Comparison of ENCODE assay signal across 8 mouse cellular contexts in the genomic region with DNA sequence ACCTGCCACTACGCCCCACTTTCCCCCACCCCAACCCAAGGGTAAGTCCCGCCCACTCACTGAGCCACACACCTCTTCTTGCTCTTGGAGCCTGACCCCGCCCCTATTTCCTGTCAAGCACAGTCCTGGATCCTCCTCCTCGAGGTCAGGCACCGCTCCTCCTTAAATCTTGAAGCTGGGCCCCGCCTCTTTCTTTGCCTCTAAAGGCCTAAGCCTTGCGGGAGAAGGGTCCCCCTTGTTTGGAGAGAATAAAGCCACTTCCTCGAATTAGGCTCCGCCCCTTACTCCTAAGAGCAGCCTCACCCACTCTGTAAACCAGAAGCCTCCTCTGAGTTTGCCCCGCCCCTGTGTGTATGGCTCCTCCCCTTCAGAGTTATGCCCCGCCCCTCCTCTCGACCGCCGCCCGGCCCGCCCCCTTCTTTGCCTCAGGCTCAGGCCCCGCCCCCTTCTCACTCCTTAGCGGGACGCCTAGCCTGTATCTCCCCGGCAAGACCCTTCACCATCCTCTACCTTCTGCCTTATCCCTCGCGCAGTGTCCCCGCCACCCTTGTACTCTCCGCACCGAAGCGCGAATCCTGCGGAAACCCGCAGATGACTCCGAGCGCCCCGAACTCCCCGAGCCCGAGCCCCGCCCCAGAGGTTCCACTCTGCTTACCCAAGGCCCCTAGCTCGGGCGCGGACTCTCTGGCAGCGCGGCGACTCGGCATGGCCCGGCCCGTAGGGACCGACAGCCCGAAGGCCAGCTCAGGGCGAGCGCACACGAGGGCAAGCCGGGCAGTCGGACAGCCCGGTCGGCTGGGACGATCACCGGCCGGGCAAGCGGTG. TPM values are rescaled to one million over a fixed set of nuclear protein-coding genes. Genes with fewer than 3 reads are reported as not detected.
DNase-seq lines count a peak whose midpoint lies in the region; ATAC-seq lines count a peak whose summit lies in the region.

No protein-coding gene starts in this region.

- no peaks in the 10 kb centered on the region for H3K4me1 ChIP-seq in intestine, embryonic 14.5 days (replicated peaks; ENCODE audit: control insufficient read depth, insufficient read depth, low read length)

- H3K4me3 ChIP-seq in intestine, embryonic 14.5 days (ENCODE audit: low read depth, low read length), result peak overlapping the region; percentile 65

- peaks cover 20% of the 10 kb centered on the region for H3K36me3 ChIP-seq in intestine, embryonic 14.5 days (ENCODE audit: control insufficient read depth, insufficient read depth, low read length)

- H3K27ac ChIP-seq in intestine, embryonic 14.5 days (ENCODE audit: low read depth), result peak overlapping the region; percentile 94

- peak; percentile 93 to 94 for DNase-seq in adrenal gland, adult 18-20 months (ENCODE audit: low spot score in 2 of 2)
- peak; percentile 93 for DNase-seq in embryo, embryonic 11 days
- peak; percentile 96 for DNase-seq in gastrocnemius, postnatal 25 days
- DNase-seq in intestine, embryonic 14.5 days (ENCODE audit: low spot score), result peak; percentile 99
- peak; percentile 87 to 91 for DNase-seq in left cerebral cortex, postnatal 14 days (ENCODE audit: low spot score in 2 of 2)
- DNase-seq in mesoderm, embryonic 11.5 days (ENCODE audit: low read depth, low spot score), result peak; percentile 91
- peak; percentile 79 to 87 for DNase-seq in right cerebral cortex, postnatal 36 days (ENCODE audit: low spot score in 2 of 2)
- DNase-seq in yolk sac, embryonic 10.5 days (ENCODE audit: low spot score), result peak; percentile 99

- intact Hi-C loops in left cerebral cortex, postnatal 14 days (cut with DNase I), result no loop called here

- ATAC-seq in intestine, embryonic 14.5 days (replicated peaks; ENCODE audit: low FRiP score, low TSS enrichment, low read depth), result peak; percentile 94

- peak overlapping the region; percentile 91 for H3K4me2 ChIP-seq in intestine, embryonic 14.5 days (ENCODE audit: low read length)

- peak overlapping the region; percentile 59 for H3K9ac ChIP-seq in intestine, embryonic 14.5 days (ENCODE audit: low read length)

- H3K27me3 ChIP-seq in intestine, embryonic 14.5 days (replicated peaks; ENCODE audit: control insufficient read depth, insufficient read depth, low read length), result no peaks in the 10 kb centered on the region

- WGBS in intestine, embryonic 14.5 days, result under 1% methylated on average over 55 of the region's 57 CpGs

- H3K9me3 ChIP-seq in intestine, embryonic 14.5 days (ENCODE audit: control insufficient read depth, low read length), result no peaks in the 10 kb centered on the region

RNA-seq across cellular contexts. Expression of a gene that starts 0.5 kb away (rescaled TPM):
- 10 to 100 TPM; 31.9 TPM for total RNA-seq in adrenal gland, adult 18-20 months (2021)
- 1 to 10 TPM; 4.4 to 5.8 TPM for total RNA-seq in gastrocnemius, postnatal 25 days (2021)
- polyA plus RNA-seq in intestine, embryonic 14.5 days (2014; fragmentation: Nextera tagmentation; extraction: Ambion mirVana), result 9.4 and 9.5 TPM in 2 replicates
- total RNA-seq in left cerebral cortex, postnatal 14 days (2021), result 1 to 10 TPM; 6.1 to 6.3 TPM

RNA-seq across cellular contexts. Expression of a gene that starts 24.5 kb away (rescaled TPM):
- total RNA-seq in adrenal gland, adult 18-20 months (2021), result 10 to 100 TPM; 36.5 to 36.9 TPM
- total RNA-seq in gastrocnemius, postnatal 25 days (2021), result 10 to 100 TPM; 11.2 to 12.4 TPM
- 41.4 and 46.4 TPM in 2 replicates for polyA plus RNA-seq in intestine, embryonic 14.5 days (2014; fragmentation: Nextera tagmentation; extraction: Ambion mirVana)
- 10 to 100 TPM; 84.4 to 84.6 TPM for total RNA-seq in left cerebral cortex, postnatal 14 days (2021)

RNA-seq across cellular contexts. Expression of a gene that starts 36.1 kb away (rescaled TPM):
- total RNA-seq in adrenal gland, adult 18-20 months (2021), result 100 to 1,000 TPM; 136 to 157 TPM
- total RNA-seq in gastrocnemius, postnatal 25 days (2021), result 10 to 100 TPM; 36.3 to 47.0 TPM
- 75.2 and 84.6 TPM in 2 replicates for polyA plus RNA-seq in intestine, embryonic 14.5 days (2014; fragmentation: Nextera tagmentation; extraction: Ambion mirVana)
- total RNA-seq in left cerebral cortex, postnatal 14 days (2021), result 100 to 1,000 TPM; 156 to 159 TPM

RNA-seq across cellular contexts. Expression of a gene that starts 49.0 kb away (rescaled TPM):
- total RNA-seq in adrenal gland, adult 18-20 months (2021), result 1 to 10 TPM; 1.1 to 2.1 TPM
- not detected for total RNA-seq in gastrocnemius, postnatal 25 days (2021)
- polyA plus RNA-seq in intestine, embryonic 14.5 days (2014; fragmentation: Nextera tagmentation; extraction: Ambion mirVana), result 11.5 and 13.7 TPM in 2 replicates
- total RNA-seq in left cerebral cortex, postnatal 14 days (2021), result not detected

RNA-seq across cellular contexts. Expression of a gene that starts 51.4 kb away (rescaled TPM):
- 10 to 100 TPM; 66.7 to 85.1 TPM for total RNA-seq in adrenal gland, adult 18-20 months (2021)
- 10 to 100 TPM; 58.1 to 58.5 TPM for total RNA-seq in gastrocnemius, postnatal 25 days (2021)
- 176 and 180 TPM in 2 replicates for polyA plus RNA-seq in intestine, embryonic 14.5 days (2014; fragmentation: Nextera tagmentation; extraction: Ambion mirVana)
- 10 to 100 TPM; 43.8 to 46.0 TPM for total RNA-seq in left cerebral cortex, postnatal 14 days (2021)

Comparison
In these comparisons a context has a peak if more than half of its experiments do, and no peak if none do; other contexts are left out.
1. Peak in every context shown above with its lines: DNase-seq, ATAC-seq, H3K4me3 ChIP-seq and H3K27ac ChIP-seq.
2. RNA of a gene that starts 0.5 kb away (total RNA-seq): 31.9 TPM in adrenal gland, adult 18-20 months; 6.1 to 6.3 TPM in left cerebral cortex, postnatal 14 days and 4.4 to 5.8 TPM in gastrocnemius, postnatal 25 days; every median in the first group is over 4 times any median in the second.